Mouse (Mus musculus): ENCODE measurements around the gene Nxn. TPM values are rescaled to one million over a fixed set of nuclear protein-coding genes. Genes with fewer than 3 reads are reported as not detected.

Nxn gene
- polyA plus RNA-seq, 1 experiment from 2014 or later = 36.0 TPM

DNA sequence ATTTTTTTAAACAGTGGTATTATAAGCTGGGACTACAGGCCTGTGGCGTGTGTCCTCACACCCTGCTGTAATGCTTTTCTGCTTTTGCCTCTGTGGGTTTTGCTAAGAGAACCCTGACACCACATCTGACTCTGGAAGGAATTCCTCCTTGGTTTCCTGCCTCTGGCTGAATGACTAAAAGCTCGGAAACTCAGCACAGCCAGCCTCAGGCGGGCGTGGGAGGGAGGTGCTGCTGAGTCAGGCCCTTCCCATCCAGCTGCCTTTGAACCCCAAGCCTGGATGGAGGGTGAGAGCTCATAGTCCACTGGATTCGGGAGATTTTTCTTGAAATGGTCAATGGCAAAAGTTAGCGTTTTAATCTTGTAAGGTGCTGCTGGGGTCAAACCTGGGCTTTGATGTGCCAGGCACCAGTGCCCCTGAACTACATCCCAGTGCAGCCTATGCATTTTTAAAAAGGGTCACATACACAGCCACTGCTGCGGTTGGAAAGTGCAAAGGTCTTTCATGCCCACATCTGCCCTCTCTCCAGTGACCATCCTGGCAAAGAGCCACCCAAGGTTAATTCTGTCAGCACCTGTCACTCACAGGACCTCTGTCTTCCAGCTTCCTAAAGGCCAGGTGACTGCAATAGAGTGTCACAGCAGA is 113.4 kb downstream of the Nxn start:
- Histone ChIP-seq H3K4me1 (replicated peaks; ENCODE audit: control insufficient read depth, insufficient read depth, low read length) (peaks cover 25% of the 10 kb centered on the region; the same call in 1 of the 2 replicates), H3K9me3 (ENCODE audit: control insufficient read depth, low read length) (no peaks in the 10 kb centered on the region), H3K27ac (no peak overlapping the region), H3K27me3 (ENCODE audit: control insufficient read depth, insufficient read depth, low read length) (no peaks in the 10 kb centered on the region), H3K4me3 (replicated peaks; ENCODE audit: low read length) (no peak overlapping the region), H3K4me2 (replicated peaks) (no peak overlapping the region), H3K9ac (no peak overlapping the region), H3K36me3 (replicated peaks; ENCODE audit: control insufficient read depth, insufficient read depth) (no peaks in the 10 kb centered on the region)
- ATAC-seq (ENCODE audit: low FRiP score) = no peak
- DNase-seq (ENCODE audit: low spot score) = no peak
- WGBS = 64% methylated on average over 7 of the region's 7 CpGs

DNA sequence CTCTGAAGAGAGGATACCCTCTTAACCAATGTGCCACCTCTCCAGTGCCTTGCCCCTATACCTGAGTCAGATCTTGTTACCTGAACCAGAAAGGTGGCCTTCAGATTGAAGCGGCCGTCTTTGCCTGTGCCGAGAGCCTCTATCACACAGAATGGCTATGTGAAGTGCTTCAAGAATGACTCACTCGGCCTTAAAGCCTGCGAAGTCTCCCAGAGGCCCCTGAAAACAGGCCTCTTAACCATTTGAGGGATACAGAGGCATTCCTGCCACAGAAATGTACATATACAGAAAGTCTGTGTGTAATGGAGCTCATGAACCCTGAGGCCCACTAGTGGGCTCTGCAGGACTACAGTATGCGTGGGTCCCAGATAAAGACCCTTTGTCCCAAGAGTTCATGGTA is 115.1 kb downstream of the Nxn start:
- Histone ChIP-seq H3K27me3 (ENCODE audit: control insufficient read depth, insufficient read depth, low read length) (no peaks in the 10 kb centered on the region), H3K36me3 (replicated peaks; ENCODE audit: control insufficient read depth, insufficient read depth) (no peaks in the 10 kb centered on the region), H3K4me1 (replicated peaks; ENCODE audit: control insufficient read depth, insufficient read depth, low read length) (peaks cover 14% of the 10 kb centered on the region; the same call in 1 of the 2 replicates), H3K9ac (no peak overlapping the region), H3K4me3 (replicated peaks; ENCODE audit: low read length) (no peak overlapping the region), H3K9me3 (ENCODE audit: control insufficient read depth, low read length) (no peaks in the 10 kb centered on the region), H3K27ac (no peak overlapping the region), H3K4me2 (replicated peaks) (no peak overlapping the region)
- DNase-seq (ENCODE audit: low spot score) = no peak
- WGBS = 94% methylated on average over 6 of the region's 6 CpGs
- no peak for ATAC-seq (ENCODE audit: low FRiP score)

DNA sequence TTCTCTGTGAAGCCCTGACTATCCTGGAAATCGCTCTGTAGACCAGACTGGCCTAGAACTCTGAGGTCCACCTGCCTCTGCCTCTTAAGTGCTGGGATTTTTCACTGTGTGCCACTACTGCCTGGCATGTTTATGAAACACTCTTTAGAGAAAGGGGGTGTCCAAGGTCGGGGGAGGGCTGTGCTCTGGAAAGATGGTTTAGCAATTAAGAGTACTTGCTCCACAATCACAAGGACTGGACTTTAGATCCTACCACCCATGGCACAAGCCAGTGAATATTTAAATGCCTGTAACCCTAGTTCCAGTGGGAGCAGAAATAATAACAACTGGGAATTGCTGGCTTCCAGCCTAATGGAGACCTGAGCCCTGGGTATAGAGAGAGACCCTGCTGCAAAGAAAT is 119.0 kb downstream of the Nxn start:
- WGBS = 79% methylated on average over 2 of the region's 2 CpGs
- H3K4me3 ChIP-seq (replicated peaks; ENCODE audit: low read length) = no peak overlapping the region
- ATAC-seq (ENCODE audit: low FRiP score) (no peak), DNase-seq (ENCODE audit: low spot score) (no peak)
- no peak overlapping the region for H3K4me2 ChIP-seq (replicated peaks)
- no peak overlapping the region for H3K9ac ChIP-seq
- no peaks in the 10 kb centered on the region for H3K4me1 ChIP-seq (replicated peaks; ENCODE audit: control insufficient read depth, insufficient read depth, low read length)
- no peaks in the 10 kb centered on the region for H3K9me3 ChIP-seq (ENCODE audit: control insufficient read depth, low read length)
- H3K36me3 ChIP-seq (replicated peaks; ENCODE audit: control insufficient read depth, insufficient read depth) = no peaks in the 10 kb centered on the region; the same call in 1 of the 2 replicates
- H3K27me3 ChIP-seq (ENCODE audit: control insufficient read depth, insufficient read depth, low read length) = no peaks in the 10 kb centered on the region
- peak overlapping the region; percentile 51; the same call in 1 of the 2 replicates for H3K27ac ChIP-seq

DNA sequence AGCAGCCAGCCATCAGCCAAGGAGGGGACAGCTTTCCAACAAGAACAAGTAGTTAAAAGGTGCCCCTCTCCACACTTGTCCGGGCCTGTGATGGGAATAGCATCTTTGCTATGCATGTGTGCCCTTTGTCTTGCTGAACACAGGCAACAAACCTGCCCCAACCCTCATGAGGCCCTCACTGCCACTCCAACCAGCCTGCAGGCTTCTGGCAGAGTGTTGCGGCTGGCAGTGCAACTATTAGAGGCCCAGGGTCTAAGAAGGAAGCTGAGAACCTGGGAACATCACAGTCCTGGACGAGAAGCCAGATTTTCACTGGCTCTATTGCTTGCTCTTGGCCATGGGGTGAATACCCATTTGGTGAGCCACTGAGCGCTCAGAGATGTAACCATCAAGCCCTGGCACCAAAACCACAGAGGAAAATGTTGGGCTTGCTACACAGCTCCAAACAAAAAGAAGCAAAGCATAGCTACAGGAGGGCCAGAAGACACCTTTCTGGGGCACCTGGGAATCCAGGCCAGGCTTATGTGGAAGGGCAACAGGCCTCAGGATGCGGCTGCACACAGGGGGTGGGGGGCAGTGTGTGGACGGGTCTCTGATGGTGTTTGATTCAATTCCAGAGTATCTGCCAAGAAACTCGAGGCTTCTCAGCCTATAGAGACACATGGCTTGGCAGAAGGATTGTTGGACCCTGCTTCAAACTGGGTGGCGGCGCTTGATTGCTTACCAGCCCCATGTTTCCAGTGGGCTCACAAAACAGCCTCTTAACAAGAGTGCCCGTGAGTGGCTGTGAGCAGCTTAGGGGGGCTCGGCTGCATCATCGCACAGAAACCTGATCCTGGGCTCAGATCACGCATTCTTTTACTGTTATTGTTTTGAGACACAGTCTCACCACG is 119.7 kb downstream of the Nxn start:
- no peaks in the 10 kb centered on the region for H3K4me1 ChIP-seq (replicated peaks; ENCODE audit: control insufficient read depth, insufficient read depth, low read length)
- H3K4me2 ChIP-seq (replicated peaks) = no peak overlapping the region
- H3K36me3 ChIP-seq (replicated peaks; ENCODE audit: control insufficient read depth, insufficient read depth) = no peaks in the 10 kb centered on the region; the same call in 1 of the 2 replicates
- no peaks in the 10 kb centered on the region for H3K9me3 ChIP-seq (ENCODE audit: control insufficient read depth, low read length)
- no peak overlapping the region for H3K4me3 ChIP-seq (replicated peaks; ENCODE audit: low read length)
- H3K27me3 ChIP-seq (ENCODE audit: control insufficient read depth, insufficient read depth, low read length) = no peaks in the 10 kb centered on the region
- H3K9ac ChIP-seq = no peak overlapping the region
- DNase-seq (ENCODE audit: low spot score) = no peak
- 59% methylated on average over 14 of the region's 14 CpGs for WGBS
- ATAC-seq (ENCODE audit: low FRiP score) = no peak
- peak overlapping the region; percentile 51 for H3K27ac ChIP-seq

DNA sequence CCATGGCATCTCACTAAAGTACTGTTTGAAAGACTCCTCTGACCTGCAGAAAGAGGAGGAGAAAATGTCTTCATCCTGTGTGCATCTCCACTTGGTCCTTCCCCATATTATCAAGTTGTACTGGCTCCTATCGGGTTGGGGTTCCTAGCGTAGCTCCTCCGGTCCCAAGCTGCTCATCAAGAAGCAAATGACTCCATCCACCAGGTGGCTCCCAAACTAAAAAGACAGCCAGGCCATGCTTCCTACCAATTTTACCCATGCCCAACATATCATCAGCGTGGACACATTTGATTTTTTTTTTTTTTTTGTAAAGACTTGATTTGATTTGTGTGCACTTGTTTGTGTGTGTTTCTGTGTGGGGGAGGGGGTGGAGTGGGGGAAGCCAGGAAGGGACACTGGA is 126.5 kb downstream of the Nxn start:
- Histone ChIP-seq H3K9me3 (ENCODE audit: control insufficient read depth, low read length) (no peaks in the 10 kb centered on the region), H3K36me3 (replicated peaks; ENCODE audit: control insufficient read depth, insufficient read depth) (peaks cover 10% of the 10 kb centered on the region; the same call in 1 of the 2 replicates), H3K4me1 (replicated peaks; ENCODE audit: control insufficient read depth, insufficient read depth, low read length) (peaks cover 6% of the 10 kb centered on the region; the same call in 1 of the 2 replicates), H3K4me3 (replicated peaks; ENCODE audit: low read length) (no peak overlapping the region), H3K9ac (no peak overlapping the region), H3K27ac (no peak overlapping the region), H3K4me2 (replicated peaks) (no peak overlapping the region), H3K27me3 (ENCODE audit: control insufficient read depth, insufficient read depth, low read length) (no peaks in the 10 kb centered on the region)
- ATAC-seq (ENCODE audit: low FRiP score) = no peak
- DNase-seq (ENCODE audit: low spot score) = no peak
- WGBS = 76% methylated on average over 4 of the region's 4 CpGs

DNA sequence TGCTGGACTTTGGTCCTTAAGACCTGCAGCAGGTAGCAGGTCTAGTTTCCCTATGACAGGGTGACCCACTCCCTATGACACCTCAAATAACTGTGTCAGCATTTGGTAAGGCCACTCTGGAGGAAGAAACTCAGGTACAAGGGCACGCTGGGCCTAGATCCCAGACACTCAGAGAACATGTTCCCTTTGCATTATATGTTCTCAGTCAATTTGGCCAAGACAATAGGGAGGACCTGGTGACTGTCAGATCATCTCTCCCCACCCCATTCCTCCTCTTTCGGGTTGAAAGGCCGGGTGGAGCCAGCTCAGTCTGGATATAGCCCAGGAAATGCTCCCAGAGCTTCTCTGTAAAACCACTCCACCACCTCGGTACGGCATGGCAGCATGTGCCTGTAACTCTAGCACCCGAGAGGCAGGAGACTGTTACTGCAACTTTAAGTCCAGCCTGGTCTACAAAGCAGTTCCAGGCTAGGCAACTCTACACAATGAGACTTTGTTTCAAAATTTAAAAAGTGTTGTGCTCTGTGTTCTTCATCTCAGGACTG is 130.3 kb downstream of the Nxn start:
- peak overlapping the region; percentile 81 for H3K27ac ChIP-seq
- H3K4me2 ChIP-seq (replicated peaks) = no peak overlapping the region
- peaks cover 15% of the 10 kb centered on the region; the same call in 1 of the 2 replicates for H3K4me1 ChIP-seq (replicated peaks; ENCODE audit: control insufficient read depth, insufficient read depth, low read length)
- DNase-seq (ENCODE audit: low spot score) (no peak), ATAC-seq (ENCODE audit: low FRiP score) (no peak)
- WGBS = 52% methylated on average over 6 of the region's 6 CpGs
- H3K9me3 ChIP-seq (ENCODE audit: control insufficient read depth, low read length) = no peaks in the 10 kb centered on the region
- H3K27me3 ChIP-seq (ENCODE audit: control insufficient read depth, insufficient read depth, low read length) = no peaks in the 10 kb centered on the region
- peak overlapping the region; percentile 1; the same call in 1 of the 2 replicates for H3K9ac ChIP-seq
- peaks cover 10% of the 10 kb centered on the region; the same call in 1 of the 2 replicates for H3K36me3 ChIP-seq (replicated peaks; ENCODE audit: control insufficient read depth, insufficient read depth)
- H3K4me3 ChIP-seq (replicated peaks; ENCODE audit: low read length) = no peak overlapping the region

DNA sequence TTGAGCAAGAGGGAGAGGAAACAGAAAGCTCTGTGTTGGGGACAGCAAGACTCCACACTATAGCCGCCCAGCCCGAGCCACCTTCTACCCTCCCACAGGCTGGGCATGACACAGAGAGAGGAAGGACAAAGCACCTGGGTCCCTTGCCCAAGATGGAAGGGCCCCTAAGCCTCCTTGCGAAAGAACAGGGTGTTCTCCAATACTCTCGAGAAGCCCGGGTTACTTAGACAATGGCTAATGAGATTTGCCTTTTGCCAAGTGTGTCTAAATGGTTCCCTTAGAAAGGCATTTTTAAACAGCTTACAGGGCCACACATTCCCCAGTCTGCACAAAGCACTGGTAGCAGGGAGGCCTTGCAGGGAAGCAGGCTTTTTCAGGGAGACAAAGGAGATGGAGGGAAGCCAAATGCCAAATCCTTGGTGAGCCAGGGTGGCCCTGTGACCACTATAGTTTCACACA is 130.9 kb downstream of the Nxn start:
- Histone ChIP-seq H3K36me3 (replicated peaks; ENCODE audit: control insufficient read depth, insufficient read depth) (peaks cover 10% of the 10 kb centered on the region; the same call in 1 of the 2 replicates), H3K9ac (peak overlapping the region; percentile 1; the same call in 1 of the 2 replicates)

DNA sequence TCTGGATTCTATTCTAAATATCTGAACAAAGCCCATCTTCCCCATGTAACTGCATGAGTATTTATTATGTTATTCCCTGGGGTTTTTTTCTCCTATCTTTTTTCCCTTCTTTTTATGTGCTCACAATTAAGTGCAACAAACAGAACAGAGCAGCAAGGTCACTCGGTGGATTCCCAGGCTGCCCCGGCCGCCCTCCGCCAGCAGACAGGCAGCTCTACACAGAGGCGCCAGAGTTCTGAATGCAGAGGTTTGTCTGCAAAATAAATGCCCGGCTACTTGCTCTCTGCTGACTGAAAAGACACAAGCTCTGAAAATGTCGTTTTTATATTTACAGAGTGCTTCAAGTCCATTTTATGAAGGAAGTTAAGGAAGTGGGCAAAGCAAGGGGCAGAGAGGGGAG is 131.4 kb downstream of the Nxn start:
- 27% methylated on average over 7 of the region's 7 CpGs for WGBS
- Histone ChIP-seq H3K27me3 (ENCODE audit: control insufficient read depth, insufficient read depth, low read length) (no peaks in the 10 kb centered on the region), H3K9ac (no peak overlapping the region; the same call in 1 of the 2 replicates), H3K36me3 (replicated peaks; ENCODE audit: control insufficient read depth, insufficient read depth) (peaks cover 10% of the 10 kb centered on the region; the same call in 1 of the 2 replicates), H3K4me2 (replicated peaks) (no peak overlapping the region), H3K4me1 (replicated peaks; ENCODE audit: control insufficient read depth, insufficient read depth, low read length) (peaks cover 25% of the 10 kb centered on the region; the same call in 1 of the 2 replicates), H3K27ac (peak overlapping the region; percentile 81), H3K4me3 (replicated peaks; ENCODE audit: low read length) (no peak overlapping the region), H3K9me3 (ENCODE audit: control insufficient read depth, low read length) (no peaks in the 10 kb centered on the region)
- ATAC-seq (ENCODE audit: low FRiP score) (no peak), DNase-seq (ENCODE audit: low spot score) (no peak)

More for the DNA sequence above, 130.9 kb downstream of the Nxn start:
- WGBS = 15% methylated on average over 5 of the region's 5 CpGs
- peaks cover 21% of the 10 kb centered on the region; the same call in 1 of the 2 replicates for H3K4me1 ChIP-seq (replicated peaks; ENCODE audit: control insufficient read depth, insufficient read depth, low read length)
- H3K9me3 ChIP-seq (ENCODE audit: control insufficient read depth, low read length) = no peaks in the 10 kb centered on the region
- no peak overlapping the region for H3K4me3 ChIP-seq (replicated peaks; ENCODE audit: low read length)
- ATAC-seq (ENCODE audit: low FRiP score) (peak; percentile 66; the same call in 1 of the 2 replicates), DNase-seq (ENCODE audit: low spot score) (peak; percentile 53)
- no peak overlapping the region for H3K4me2 ChIP-seq (replicated peaks)
- H3K27ac ChIP-seq = peak overlapping the region; percentile 81
- no peaks in the 10 kb centered on the region for H3K27me3 ChIP-seq (ENCODE audit: control insufficient read depth, insufficient read depth, low read length)
